Mouse (Mus musculus): Measurements from ENCODE around the gene 4930453N24Rik. TPM values are rescaled to one million over a fixed set of nuclear protein-coding genes. Genes with fewer than 3 reads are reported as not detected.

4930453N24Rik gene
- total RNA-seq, 2 experiments from 2014 or later, result 34.0 to 38.6 TPM

GRCm38 (mm10) chr16:64721542-64721941 lies 49.4 kb downstream of the 4930453N24Rik start:
- DNase-seq, result no peak

GRCm38 (mm10) chr16:64719096-64719495 lies 51.9 kb downstream of the 4930453N24Rik start:
- no peak for DNase-seq

DNA sequence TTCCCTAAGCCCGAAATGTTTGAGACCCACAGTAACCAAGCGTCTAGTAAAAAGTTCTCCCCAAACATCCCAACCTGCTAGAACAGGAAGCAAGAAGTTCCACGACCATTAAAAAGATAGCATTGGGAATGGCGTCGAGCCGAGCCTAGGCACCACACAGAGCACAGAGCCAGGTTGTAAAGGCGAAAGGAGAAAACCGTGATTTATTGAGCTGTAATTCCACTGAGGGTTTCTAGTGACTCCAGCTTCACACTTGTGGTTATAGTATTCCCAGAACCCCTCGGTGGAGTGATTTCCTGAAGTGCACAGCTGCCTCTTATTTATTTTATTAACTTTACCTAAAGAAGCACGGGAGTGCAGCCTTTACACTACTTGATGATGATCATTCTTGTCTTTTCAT lies 53.1 kb downstream of the 4930453N24Rik start:
- DNase-seq, result no peak

DNA sequence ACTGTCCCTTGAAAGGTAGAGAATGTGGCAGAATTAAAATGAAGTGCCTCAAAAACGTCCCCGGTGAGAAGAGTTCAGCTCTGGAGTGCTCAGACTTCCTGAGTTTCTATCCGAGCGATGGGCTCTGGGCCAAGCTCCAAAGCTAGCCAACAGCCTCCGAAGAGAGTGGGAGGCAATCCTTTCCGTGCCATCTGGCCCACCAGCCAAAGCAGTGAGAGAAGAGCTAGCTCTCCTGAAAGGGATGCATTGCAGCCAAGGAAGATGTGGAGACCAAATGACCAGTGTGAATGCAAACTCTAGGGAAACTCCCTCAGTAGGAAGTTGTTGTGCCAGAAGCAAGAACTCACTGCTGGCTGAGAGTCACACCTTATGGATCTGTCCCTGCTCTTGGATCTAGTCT lies 59.1 kb downstream of the 4930453N24Rik start:
- peak; percentile 13 for DNase-seq

Other genes starting within 250 kb of the 4930453N24Rik start
- gene Csnka2ip, start 168.8 kb downstream of the 4930453N24Rik start, total RNA-seq (2021), result not detected
- gene Zfp654, start 80.5 kb upstream of the 4930453N24Rik start, total RNA-seq (2021), result 1 to 10 TPM; 7.1 to 7.5 TPM
- 10 to 100 TPM; 21.4 to 25.0 TPM for gene Cggbp1, start 80.8 kb upstream of the 4930453N24Rik start, total RNA-seq (2021)